Mouse (Mus musculus) ES-E14 (cell line): ENCODE measurements around the gene Maff. TPM values are rescaled to one million over a fixed set of nuclear protein-coding genes. Genes with fewer than 3 reads are reported as not detected.

Source experiments
- DNase-seq: peaks from one replicate; pipeline ENCODE4 v3.0.0-alpha.2; 2013; ENCODE audit warnings: low read depth, low spot score
- H3K27ac ChIP-seq: 2 replicates; pipeline ENCODE4 v1.5.1; 2012; ENCODE audit warnings: low read depth, mild to moderate bottlenecking, low read length, moderate library complexity, mixed read lengths; ENCODE audit not compliant: poor library complexity, insufficient read depth, severe bottlenecking
- H3K36me3 ChIP-seq: 2 replicates; pipeline ENCODE4 v1.6.1; 2012; ENCODE audit warnings: mild to moderate bottlenecking, low read length, moderate library complexity, mixed read lengths; ENCODE audit not compliant: control insufficient read depth, poor library complexity, insufficient read depth, severe bottlenecking
- H3K4me1 ChIP-seq, 2 experiments: fragments of 150-350 bp in 1 of 2; sonication (generic) in 1 of 2; 2 replicates each; pipeline ENCODE4 v1.6.1; 2012; ENCODE audit warnings: low read length in 2 of 2, mild to moderate bottlenecking in 1 of 2, mixed read lengths in 1 of 2; ENCODE audit not compliant: control insufficient read depth in 2 of 2, insufficient read depth in 2 of 2, poor library complexity in 1 of 2
- H3K4me3 ChIP-seq, 2 experiments: fragments of 150-350 bp in 1 of 2; sonication (generic) in 1 of 2; 2 replicates each; pipeline ENCODE4 v1.5.1; 2012; ENCODE audit warnings: low read length in 2 of 2, low read depth in 1 of 2, mild to moderate bottlenecking in 1 of 2, mixed read lengths in 1 of 2; ENCODE audit not compliant: insufficient read depth in 1 of 2, poor library complexity in 1 of 2, severe bottlenecking in 1 of 2
- H3K9ac ChIP-seq: 2 replicates; pipeline ENCODE4 v1.6.1; 2012; ENCODE audit warnings: low read depth, mild to moderate bottlenecking, low read length, mixed read lengths; ENCODE audit not compliant: poor library complexity, insufficient read depth, severe bottlenecking
- H3K9me3 ChIP-seq: fragments of 150-350 bp; sonication (generic); 2 replicates; pipeline ENCODE4 v1.6.1; 2012; ENCODE audit warnings: low read depth, mild to moderate bottlenecking, low read length; ENCODE audit not compliant: control insufficient read depth, insufficient read depth
- CHD2 ChIP-seq: IDR thresholded peaks from 2 replicates; pipeline ENCODE4 v1.6.1; 2014; ENCODE audit warnings: mild to moderate bottlenecking, low read depth, low read length, inconsistent platforms
- HCFC1 ChIP-seq: IDR thresholded peaks from 2 replicates; pipeline ENCODE4 v1.6.1; 2012; ENCODE audit warnings: low read length, inconsistent platforms, borderline replicate concordance; ENCODE audit not compliant: insufficient read depth
- MAFK ChIP-seq: IDR thresholded peaks from 2 replicates; pipeline ENCODE4 v1.6.1; 2014; ENCODE audit warnings: mild to moderate bottlenecking, low read depth, low read length, inconsistent platforms; ENCODE audit not compliant: insufficient read depth
- ZC3H11A ChIP-seq: IDR thresholded peaks from 2 replicates; pipeline ENCODE4 v1.6.1; 2012; ENCODE audit warnings: low read depth, mild to moderate bottlenecking, inconsistent platforms, low read length, borderline replicate concordance
- ZNF384 ChIP-seq: IDR thresholded peaks from 2 replicates; pipeline ENCODE4 v1.6.1; 2012; ENCODE audit warnings: low read depth, low read length, inconsistent platforms
- in situ Hi-C, 2 experiments: fragments of 600-800 bp; cut with MboI; formaldehyde crosslinking; loops; one replicate each; pipeline ENCODE4 v1.15.1; 2025; ENCODE audit warnings: low sequenced_read_pairs in 2 of 2, inconsistent platforms in 1 of 2; ENCODE audit not compliant: unreplicated experiment in 2 of 2
- total RNA-seq: library from RNA; depleted of rRNA; stranded (reverse); fragments of 300-350 nt; gene quantifications from 2 replicates; pipeline ENCODE4 v1.2.3, GENCODE M21; 2012

Gene Maff
- total RNA-seq, 1 experiment, result 13.2 TPM

GRCm38 (mm10) chr15:79368313-79368811, 21.9 kb downstream of the Maff start:
- Histone ChIP-seq H3K9ac (no peak overlapping the region), H3K9me3 (no peaks in the 10 kb centered on the region), H3K4me3 (no peak overlapping the region), H3K27ac (no peak overlapping the region; the same call in 1 of the 2 replicates), H3K36me3 (peaks cover 68% of the 10 kb centered on the region), H3K4me1 (peaks cover 0 to 16% of the 10 kb centered on the region in 2 experiments; a peak in 2 of 4 replicates)
- DNase-seq, result no peak
- TF ChIP-seq ZNF384, result no peak
- in situ Hi-C loops, result no loop called here

DNA sequence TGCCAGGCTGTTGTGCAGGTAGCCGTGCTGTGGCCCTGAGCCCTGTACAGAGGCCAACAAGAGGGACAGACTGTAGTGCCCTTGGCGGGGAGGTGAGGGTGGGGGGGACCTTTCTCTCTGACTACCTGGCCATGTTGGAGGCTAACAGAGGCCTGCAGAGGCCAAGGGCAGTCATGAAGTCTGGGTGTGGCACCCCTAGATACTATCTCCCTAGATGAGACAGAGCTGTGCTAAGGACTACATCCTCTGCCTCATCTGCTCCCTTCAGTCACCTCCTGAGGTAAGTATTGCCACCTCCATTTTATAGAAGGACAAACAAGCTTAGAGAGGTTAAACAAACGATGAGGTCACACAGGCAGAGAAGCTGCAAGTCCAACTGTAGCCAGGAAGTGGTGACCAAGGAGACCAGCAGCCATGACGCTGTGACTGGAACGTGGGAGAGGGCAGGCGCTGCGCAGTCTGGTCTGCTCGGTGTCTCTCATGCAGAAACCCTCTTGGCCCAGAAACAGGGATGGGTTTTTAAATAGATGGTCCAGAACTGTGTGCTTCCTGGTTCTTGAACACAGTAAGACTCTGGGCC, 22.5 kb downstream of the Maff start:
- Histone ChIP-seq H3K4me1 (peaks cover 0 to 16% of the 10 kb centered on the region in 2 experiments; a peak in 2 of 4 replicates), H3K36me3 (peaks cover 66% of the 10 kb centered on the region), H3K9ac (no peak overlapping the region), H3K9me3 (no peaks in the 10 kb centered on the region), H3K4me3 (no peak overlapping the region), H3K27ac (no peak overlapping the region)
- in situ Hi-C loops, result no loop called here
- no peak for DNase-seq
- TF ChIP-seq MAFK, result no peak
- TF ChIP-seq CHD2, result no peak
- TF ChIP-seq ZC3H11A, result no peak
- TF ChIP-seq HCFC1, result no peak
- no peak for TF ChIP-seq ZNF384

DNA sequence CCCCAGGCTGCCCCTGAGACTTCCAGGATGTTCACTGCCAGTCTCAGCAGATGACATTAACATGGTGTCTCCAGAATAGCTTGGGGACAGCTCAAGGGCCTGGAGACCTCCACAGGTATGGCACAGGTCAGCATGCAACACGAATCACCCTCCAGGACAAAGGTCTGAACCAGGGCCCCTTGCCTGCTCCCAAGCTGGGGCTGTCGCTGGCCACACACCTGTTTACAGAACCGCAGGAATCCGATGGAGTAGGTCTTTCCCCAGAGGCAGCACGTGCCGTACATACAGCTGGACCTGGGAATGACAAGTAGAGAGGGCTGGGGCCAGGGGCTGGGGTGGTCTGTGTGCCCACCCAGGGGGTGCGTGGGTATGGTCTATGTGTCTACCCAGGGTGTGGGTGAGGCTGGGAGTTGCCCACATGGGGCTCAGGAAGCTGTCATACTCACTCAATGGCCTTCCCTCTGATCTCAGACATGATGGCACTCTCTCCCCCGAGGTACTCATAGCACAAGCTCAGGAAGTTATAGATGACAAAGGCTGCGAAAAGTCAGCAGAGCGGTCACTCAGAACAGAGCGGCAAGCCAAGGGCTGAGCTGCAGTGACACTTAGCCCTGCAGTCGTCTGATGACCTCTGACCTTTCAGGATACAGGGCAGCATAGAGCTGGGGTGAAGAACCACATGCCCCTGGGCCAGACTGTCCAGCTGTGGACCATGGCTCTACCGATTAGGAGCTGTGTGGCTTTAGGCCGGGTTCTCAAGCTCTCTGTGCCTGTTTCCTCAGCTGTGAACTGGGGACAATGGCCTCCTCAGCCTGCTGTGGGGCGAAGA, 23.2 kb downstream of the Maff start:
- Histone ChIP-seq H3K9me3 (no peaks in the 10 kb centered on the region), H3K9ac (no peak overlapping the region), H3K36me3 (peaks cover 64% of the 10 kb centered on the region), H3K27ac (no peak overlapping the region), H3K4me1 (peaks cover 0 to 14% of the 10 kb centered on the region in 2 experiments; a peak in 1 of 4 replicates), H3K4me3 (no peak overlapping the region)
- no peak for DNase-seq
- in situ Hi-C loops, result no loop called here
- no peak for TF ChIP-seq MAFK
- TF ChIP-seq ZNF384, result no peak
- TF ChIP-seq CHD2, result no peak
- no peak for TF ChIP-seq HCFC1
- TF ChIP-seq ZC3H11A, result no peak

DNA sequence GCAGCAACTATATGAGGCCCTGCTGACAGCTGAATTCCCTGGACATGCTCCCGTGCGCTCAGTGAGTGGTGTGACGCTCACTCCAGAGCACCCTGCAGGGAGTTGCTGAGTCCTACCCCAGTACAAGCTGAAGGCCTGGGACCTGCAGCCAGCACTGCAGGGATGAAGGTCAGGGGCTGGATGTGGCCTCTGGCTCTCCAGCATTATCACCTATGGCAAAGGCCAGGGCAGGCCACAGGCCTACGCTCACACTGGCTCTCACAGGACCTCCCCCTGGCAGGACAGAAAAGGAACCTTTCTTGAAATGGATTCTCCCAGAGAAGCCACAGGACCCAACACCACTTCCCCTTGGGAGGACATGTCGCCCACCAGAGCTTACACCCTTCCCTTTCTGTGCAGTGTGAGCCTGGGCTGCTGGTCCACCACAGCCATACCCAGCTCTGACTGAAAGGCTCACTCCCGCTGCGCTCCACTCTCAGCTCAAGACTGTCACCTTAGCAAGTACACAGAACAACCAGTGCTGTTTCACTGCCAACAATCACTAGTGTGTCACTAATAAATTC, 23.9 kb downstream of the Maff start:
- peaks cover 0 to 19% of the 10 kb centered on the region in 2 experiments; a peak in 1 of 4 replicates for H3K4me1 ChIP-seq
- no peak overlapping the region for H3K27ac ChIP-seq
- DNase-seq, result no peak
- H3K36me3 ChIP-seq, result peaks cover 59% of the 10 kb centered on the region
- H3K9me3 ChIP-seq, result no peaks in the 10 kb centered on the region
- no peak for TF ChIP-seq ZNF384
- TF ChIP-seq HCFC1, result no peak
- no peak for TF ChIP-seq MAFK
- TF ChIP-seq ZC3H11A, result no peak
- TF ChIP-seq CHD2, result no peak
- H3K4me3 ChIP-seq, result no peak overlapping the region
- in situ Hi-C loops, result no loop called here
- H3K9ac ChIP-seq, result no peak overlapping the region
